Mouse (Mus musculus) G1E (cell line): ENCODE data around the gene Dcaf17.

Experiments used
- CTCF ChIP-seq: IDR thresholded peaks from 2 replicates; pipeline ENCODE4 v1.5.1; 2012; ENCODE audit warnings: low read depth, low read length, inconsistent platforms, mixed read lengths
- GATA2 ChIP-seq: IDR thresholded peaks from 2 replicates; pipeline ENCODE4 v1.6.1; 2012; ENCODE audit warnings: low read depth, low read length, inconsistent platforms, borderline replicate concordance
- TAL1 ChIP-seq: conservative IDR thresholded peaks from 2 replicates; pipeline ENCODE4 v1.6.1; 2012; ENCODE audit warnings: low read depth, low read length, inconsistent platforms, mixed read lengths

- TF ChIP-seq CTCF (no peak), GATA2 (no peak), TAL1 (no peak)
Measured at GRCm38 (mm10) chr2:71089766-71090165, 34.6 kb downstream of the Dcaf17 start.
